Mouse (Mus musculus) T-helper 2 cell (primary cell): ENCODE results near the gene Dkk3.
"Not testable (repeated sequence)": the region's sequence is repeated elsewhere in the genome, so short reads cannot be mapped to it uniquely, and the experiment has no call there.

ENCODE experiments used
- in situ Hi-C: fragments of 300-600 bp; cut with MboI, MseI; formaldehyde crosslinking; loops from one replicate; pipeline ENCODE4 v1.15.1; 2025; ENCODE audit warnings: high pct_unique_total_duplicates

Dkk3 gene

GRCm38 (mm10) chr7:112130660-112131059 lies 28.2 kb downstream of the Dkk3 start:
- in situ Hi-C loops = no loop called here

GRCm38 (mm10) chr7:112129851-112130250 lies 29.0 kb downstream of the Dkk3 start:
- in situ Hi-C loops = no loop called here

GRCm38 (mm10) chr7:112128810-112129209 lies 30.0 kb downstream of the Dkk3 start:
- in situ Hi-C loops = no loop called here

GRCm38 (mm10) chr7:112127954-112128353 lies 30.9 kb downstream of the Dkk3 start:
- in situ Hi-C loops = no loop called here

GRCm38 (mm10) chr7:112127085-112127637 lies 31.7 kb downstream of the Dkk3 start:
- in situ Hi-C loops = no loop called here

GRCm38 (mm10) chr7:112125625-112126260 lies 33.1 kb downstream of the Dkk3 start:
- in situ Hi-C loops = no loop called here

- in situ Hi-C loops = no loop called here
These were observed 35.2 kb downstream of the Dkk3 start for GRCm38 (mm10) chr7:112123612-112124011.

- in situ Hi-C loops = no loop called here
These were observed 36.9 kb downstream of the Dkk3 start for GRCm38 (mm10) chr7:112121866-112122500.

GRCm38 (mm10) chr7:112120861-112121810 lies 37.7 kb downstream of the Dkk3 start:
- in situ Hi-C loops = no loop called here

- in situ Hi-C loops = no loop called here
These were observed 39.6 kb downstream of the Dkk3 start for GRCm38 (mm10) chr7:112119248-112119647.

- in situ Hi-C loops = no loop called here
These were observed 40.8 kb downstream of the Dkk3 start for GRCm38 (mm10) chr7:112118086-112118485.

GRCm38 (mm10) chr7:112117501-112117900 lies 41.4 kb downstream of the Dkk3 start:
- in situ Hi-C loops = no loop called here

- in situ Hi-C loops = no loop called here
These were observed 48.1 kb downstream of the Dkk3 start for GRCm38 (mm10) chr7:112110638-112111372.

- in situ Hi-C loops = no loop called here
These were observed 50.1 kb downstream of the Dkk3 start for GRCm38 (mm10) chr7:112108757-112109156.

GRCm38 (mm10) chr7:112103816-112104215 lies 55.0 kb downstream of the Dkk3 start:
- in situ Hi-C loops = no loop called here

GRCm38 (mm10) chr7:112102933-112103332 lies 55.9 kb downstream of the Dkk3 start:
- in situ Hi-C loops = no loop called here

- in situ Hi-C loops = no loop called here
These were observed 58.0 kb downstream of the Dkk3 start for GRCm38 (mm10) chr7:112100887-112101286.

- in situ Hi-C loops = not testable (repeated sequence)
These were observed 63.9 kb downstream of the Dkk3 start for GRCm38 (mm10) chr7:112094923-112095322.

GRCm38 (mm10) chr7:112086186-112086585 lies 72.7 kb downstream of the Dkk3 start:
- in situ Hi-C loops = no loop called here

- in situ Hi-C loops = no loop called here
These were observed 73.8 kb downstream of the Dkk3 start for GRCm38 (mm10) chr7:112085062-112085461.

- in situ Hi-C loops = no loop called here
These were observed 74.6 kb downstream of the Dkk3 start for GRCm38 (mm10) chr7:112084222-112084621.
